Mouse (Mus musculus) forebrain, embryonic 15.5 days (tissue): ENCODE data around the gene Gm10382. TPM values are rescaled to one million over a fixed set of nuclear protein-coding genes. Genes with fewer than 3 reads are reported as not detected.

ENCODE experiments used
- ATAC-seq: fragments of 200-750 bp; cut with Nextera tagmentation; replicated peaks from 2 replicates; pipeline ENCODE4 v1.8.0; 2017; ENCODE audit warnings: mild to moderate bottlenecking, moderate TSS enrichment, moderate library complexity
- H3K27ac ChIP-seq: fragments of 300-500 bp; sonication (generic); replicated peaks from 2 replicates; pipeline ENCODE4 v1.5.1; 2015; ENCODE audit warnings: mild to moderate bottlenecking, inconsistent platforms
- H3K27me3 ChIP-seq: fragments of 300-500 bp; sonication (generic); 2 replicates; pipeline ENCODE4 v1.6.1; 2015; ENCODE audit warnings: inconsistent platforms
- H3K36me3 ChIP-seq: fragments of 300-500 bp; sonication (generic); 2 replicates; pipeline ENCODE4 v1.6.1; 2015; ENCODE audit warnings: mild to moderate bottlenecking, inconsistent platforms
- H3K4me1 ChIP-seq: fragments of 300-500 bp; sonication (generic); 2 replicates; pipeline ENCODE4 v1.6.1; 2015; ENCODE audit warnings: inconsistent platforms
- H3K4me2 ChIP-seq: fragments of 300-500 bp; sonication (generic); replicated peaks from 2 replicates; pipeline ENCODE4 v1.6.1; 2015; ENCODE audit warnings: mild to moderate bottlenecking, inconsistent platforms
- H3K4me3 ChIP-seq: fragments of 300-500 bp; sonication (generic); 2 replicates; pipeline ENCODE4 v1.5.1; 2015; ENCODE audit warnings: mild to moderate bottlenecking, inconsistent platforms
- H3K9ac ChIP-seq: fragments of 300-500 bp; sonication (generic); replicated peaks from 2 replicates; pipeline ENCODE4 v1.6.1; 2015; ENCODE audit warnings: mild to moderate bottlenecking, inconsistent platforms
- H3K9me3 ChIP-seq: fragments of 300-500 bp; sonication (generic); 2 replicates; pipeline ENCODE4 v1.6.1; 2016; ENCODE audit warnings: inconsistent platforms
- WGBS: fragments of 180-500 bp; shearing (Covaris S2); methylation state at CpG from one replicate; pipeline ENCODE4 v1.1.7; 2015; ENCODE audit warnings: mixed read lengths; 5-methylcytosine and 5-hydroxymethylcytosine counted together
- polyA plus RNA-seq: library from polyadenylated mRNA; unstranded; fragments of >200 nt; fragmentation: Nextera tagmentation; extraction: Ambion mirVana; gene quantifications from 2 replicates; pipeline ENCODE4 v1.2.1, GENCODE M21; 2015

Gm10382 gene
- polyA plus RNA-seq, 1 experiment from 2014 or later = 0.55 TPM

- no peak overlapping the region for H3K9ac ChIP-seq
- no peaks in the 10 kb centered on the region for H3K36me3 ChIP-seq
- WGBS = 51% methylated on average over 6 of the region's 7 CpGs
- no peak overlapping the region; the same call in 1 of the 2 replicates for H3K27ac ChIP-seq
- H3K9me3 ChIP-seq = no peaks in the 10 kb centered on the region
- H3K4me3 ChIP-seq = no peak overlapping the region
- no peak for ATAC-seq
- no peak overlapping the region for H3K4me2 ChIP-seq
- no peaks in the 10 kb centered on the region for H3K27me3 ChIP-seq
- H3K4me1 ChIP-seq = no peaks in the 10 kb centered on the region
Observed at GRCm38 (mm10) chr5:125354885-125355492, 34.1 kb upstream of the Gm10382 start.

- Histone ChIP-seq H3K36me3 (no peaks in the 10 kb centered on the region), H3K9ac (no peak overlapping the region), H3K27ac (no peak overlapping the region), H3K4me2 (no peak overlapping the region), H3K9me3 (no peaks in the 10 kb centered on the region), H3K4me3 (no peak overlapping the region), H3K4me1 (peaks cover 4% of the 10 kb centered on the region), H3K27me3 (no peaks in the 10 kb centered on the region)
- 61% methylated on average over 7 of the region's 7 CpGs for WGBS
- no peak for ATAC-seq
Observed at GRCm38 (mm10) chr5:125355650-125356049, 33.5 kb upstream of the Gm10382 start.

GRCm38 (mm10) chr5:125357543-125358269, 31.4 kb upstream of the Gm10382 start:
- Histone ChIP-seq H3K27ac (no peak overlapping the region), H3K4me1 (peaks cover 6% of the 10 kb centered on the region), H3K4me2 (no peak overlapping the region), H3K36me3 (no peaks in the 10 kb centered on the region), H3K27me3 (no peaks in the 10 kb centered on the region), H3K4me3 (no peak overlapping the region), H3K9me3 (no peaks in the 10 kb centered on the region), H3K9ac (no peak overlapping the region)
- ATAC-seq = no peak
- 84% methylated on average over 12 of the region's 12 CpGs for WGBS

GRCm38 (mm10) chr5:125358270-125358608, 30.9 kb upstream of the Gm10382 start:
- peaks cover 6% of the 10 kb centered on the region for H3K4me1 ChIP-seq
- H3K36me3 ChIP-seq = no peaks in the 10 kb centered on the region
- no peaks in the 10 kb centered on the region for H3K27me3 ChIP-seq
- no peak overlapping the region for H3K4me2 ChIP-seq
- H3K9ac ChIP-seq = no peak overlapping the region
- no peak overlapping the region for H3K4me3 ChIP-seq
- H3K9me3 ChIP-seq = no peaks in the 10 kb centered on the region
- 93% methylated on average over 5 of the region's 5 CpGs for WGBS
- no peak overlapping the region for H3K27ac ChIP-seq
- ATAC-seq = no peak

- WGBS = 37% methylated on average over 9 of the region's 9 CpGs
Observed at GRCm38 (mm10) chr5:125360566-125360965, 28.6 kb upstream of the Gm10382 start.

GRCm38 (mm10) chr5:125360981-125361510, 28.1 kb upstream of the Gm10382 start:
- Histone ChIP-seq H3K4me1 (peaks cover 6% of the 10 kb centered on the region), H3K4me2 (peak overlapping the region; percentile 22), H3K36me3 (no peaks in the 10 kb centered on the region), H3K27ac (no peak overlapping the region), H3K9me3 (no peaks in the 10 kb centered on the region), H3K4me3 (no peak overlapping the region), H3K27me3 (no peaks in the 10 kb centered on the region), H3K9ac (no peak overlapping the region)
- 75% methylated on average over 16 of the region's 16 CpGs for WGBS
- no peak for ATAC-seq

More at GRCm38 (mm10) chr5:125360566-125360965, 28.6 kb upstream of the Gm10382 start:
- Histone ChIP-seq H3K36me3 (no peaks in the 10 kb centered on the region), H3K4me1 (peaks cover 6% of the 10 kb centered on the region), H3K27ac (no peak overlapping the region), H3K4me3 (no peak overlapping the region), H3K9me3 (no peaks in the 10 kb centered on the region), H3K27me3 (no peaks in the 10 kb centered on the region), H3K9ac (no peak overlapping the region), H3K4me2 (peak overlapping the region; percentile 22)
- ATAC-seq = no peak

- Histone ChIP-seq H3K4me1 (peaks cover 6% of the 10 kb centered on the region), H3K4me3 (no peak overlapping the region), H3K27ac (no peak overlapping the region), H3K27me3 (no peaks in the 10 kb centered on the region), H3K4me2 (no peak overlapping the region), H3K9ac (no peak overlapping the region), H3K9me3 (no peaks in the 10 kb centered on the region), H3K36me3 (no peaks in the 10 kb centered on the region)
- WGBS = 73% methylated on average over 7 of the region's 7 CpGs
- no peak for ATAC-seq
Observed at GRCm38 (mm10) chr5:125363894-125364293, 25.2 kb upstream of the Gm10382 start.

GRCm38 (mm10) chr5:125364851-125365429, 24.2 kb upstream of the Gm10382 start:
- 79% methylated on average over 4 of the region's 4 CpGs for WGBS
- Histone ChIP-seq H3K4me3 (no peak overlapping the region), H3K27ac (no peak overlapping the region), H3K4me2 (no peak overlapping the region), H3K27me3 (no peaks in the 10 kb centered on the region), H3K9ac (no peak overlapping the region), H3K9me3 (no peaks in the 10 kb centered on the region), H3K4me1 (peaks cover 6% of the 10 kb centered on the region), H3K36me3 (no peaks in the 10 kb centered on the region)
- ATAC-seq = no peak

GRCm38 (mm10) chr5:125368156-125368555, 21.0 kb upstream of the Gm10382 start:
- no peaks in the 10 kb centered on the region for H3K36me3 ChIP-seq
- H3K9me3 ChIP-seq = no peaks in the 10 kb centered on the region
- 69% methylated on average over 5 of the region's 5 CpGs for WGBS
- ATAC-seq = no peak
- H3K27ac ChIP-seq = no peak overlapping the region
- no peak overlapping the region for H3K4me2 ChIP-seq
- no peak overlapping the region for H3K4me3 ChIP-seq
- H3K9ac ChIP-seq = no peak overlapping the region
- H3K4me1 ChIP-seq = no peaks in the 10 kb centered on the region
- H3K27me3 ChIP-seq = no peaks in the 10 kb centered on the region

- H3K9ac ChIP-seq = no peak overlapping the region
- 0 out of 2 replicates have a peak, but pooled peaks have one; percentile 13 for ATAC-seq
- no peaks in the 10 kb centered on the region for H3K36me3 ChIP-seq
- no peak overlapping the region for H3K4me3 ChIP-seq
- H3K27me3 ChIP-seq = no peaks in the 10 kb centered on the region
- H3K27ac ChIP-seq = no peak overlapping the region
- H3K4me2 ChIP-seq = no peak overlapping the region
- no peaks in the 10 kb centered on the region for H3K9me3 ChIP-seq
- under 1% methylated on average over 4 of the region's 4 CpGs for WGBS
- no peaks in the 10 kb centered on the region for H3K4me1 ChIP-seq
Observed at GRCm38 (mm10) chr5:125368568-125368967, 20.6 kb upstream of the Gm10382 start.

- Histone ChIP-seq H3K36me3 (no peaks in the 10 kb centered on the region), H3K9ac (no peak overlapping the region), H3K4me2 (no peak overlapping the region), H3K4me3 (no peak overlapping the region), H3K4me1 (no peaks in the 10 kb centered on the region), H3K9me3 (no peaks in the 10 kb centered on the region), H3K27me3 (no peaks in the 10 kb centered on the region), H3K27ac (no peak overlapping the region)
- no peak for ATAC-seq
- 77% methylated on average over 7 of the region's 7 CpGs for WGBS
Observed at GRCm38 (mm10) chr5:125370950-125371693, 18.0 kb upstream of the Gm10382 start.

- WGBS = 91% methylated on average over 4 of the region's 4 CpGs
- Histone ChIP-seq H3K4me3 (no peak overlapping the region), H3K27ac (no peak overlapping the region), H3K9me3 (no peaks in the 10 kb centered on the region), H3K9ac (no peak overlapping the region), H3K4me2 (no peak overlapping the region), H3K4me1 (no peaks in the 10 kb centered on the region), H3K36me3 (no peaks in the 10 kb centered on the region), H3K27me3 (no peaks in the 10 kb centered on the region)
- no peak for ATAC-seq
Observed at GRCm38 (mm10) chr5:125372027-125372426, 17.1 kb upstream of the Gm10382 start.
